Mouse (Mus musculus) small intestine, adult 2 months (tissue): ENCODE data around the gene Hoxa9.

Experiments used
- CTCF ChIP-seq: fragments of 200-500 bp; IDR thresholded peaks from 2 replicates; pipeline ENCODE4 v1.5.1; 2012; ENCODE audit warnings: low read depth, mild to moderate bottlenecking, control low read depth, inconsistent platforms, low read length, moderate library complexity, mixed read lengths; ENCODE audit not compliant: insufficient replicate concordance, insufficient read length; ENCODE audit errors: extremely low read depth
- POLR2A ChIP-seq: fragments of 200-500 bp; IDR thresholded peaks from 2 replicates; pipeline ENCODE4 v1.6.1; 2012; ENCODE audit warnings: low read depth, mild to moderate bottlenecking, control low read depth, inconsistent platforms, low read length, moderate library complexity

GRCm38 (mm10) chr6:52240389-52241000, 9.6 kb upstream of the Hoxa9 start, which contains the start of gene Hoxa10:
- TF ChIP-seq CTCF (peak; percentile 75), POLR2A (no peak)
